Mouse (Mus musculus) heart, adult 18-20 months (tissue): ENCODE measurements around the gene Foxr1. TPM values are rescaled to one million over a fixed set of nuclear protein-coding genes. Genes with fewer than 3 reads are reported as not detected.
"Not testable (repeated sequence)": the region's sequence is repeated elsewhere in the genome, so short reads cannot be mapped to it uniquely, and the experiment has no call there.

Experiments
- DNase-seq, 2 experiments: peaks; one replicate each; pipeline ENCODE4 v3.0.0; 2021 to 2022; ENCODE audit warnings: mixed read lengths in 1 of 2
- total RNA-seq, 2 experiments: library from RNA; stranded (reverse); gene quantifications; 2 replicates each; pipeline ENCODE4 v1.2.3; 2021

Gene Foxr1
- total RNA-seq, 2 experiments from 2014 or later = not detected

- DNase-seq = peak; percentile 80 to 87
These were observed 36.6 kb upstream of the Foxr1 start for GRCm38 (mm10) chr9:44477339-44478228.

- no peak for DNase-seq
These were observed 35.0 kb upstream of the Foxr1 start for GRCm38 (mm10) chr9:44475936-44476335.

GRCm38 (mm10) chr9:44474327-44474726 is 33.4 kb upstream of the Foxr1 start:
- peak; percentile 82 to 88 for DNase-seq

GRCm38 (mm10) chr9:44473184-44473583 is 32.2 kb upstream of the Foxr1 start:
- DNase-seq = no peak

GRCm38 (mm10) chr9:44468800-44469199 is 27.9 kb upstream of the Foxr1 start:
- no peak for DNase-seq

- DNase-seq = no peak
These were observed 27.3 kb upstream of the Foxr1 start for GRCm38 (mm10) chr9:44468224-44468623.

GRCm38 (mm10) chr9:44461950-44462349 is 21.0 kb upstream of the Foxr1 start:
- DNase-seq = peak; percentile 15 to 34

GRCm38 (mm10) chr9:44457035-44457742 is 16.3 kb upstream of the Foxr1 start:
- DNase-seq = no peak

GRCm38 (mm10) chr9:44454891-44455220 is 13.9 kb upstream of the Foxr1 start, which contains the start of gene Upk2:
Upk2 (minus strand) TSS chr9:44454976.
- DNase-seq = no peak

GRCm38 (mm10) chr9:44454132-44454890 is 13.4 kb upstream of the Foxr1 start:
- peak; percentile 79 to 94 for DNase-seq

GRCm38 (mm10) chr9:44450387-44450786 is 9.5 kb upstream of the Foxr1 start:
- no peak for DNase-seq

GRCm38 (mm10) chr9:44444402-44445025 is 3.6 kb upstream of the Foxr1 start:
- DNase-seq = not testable (repeated sequence)

- peak in 1 of 2 experiments; percentile 49 for DNase-seq
These were observed 5.2 kb downstream of the Foxr1 start for GRCm38 (mm10) chr9:44435747-44436146.

GRCm38 (mm10) chr9:44432577-44433185 is 8.3 kb downstream of the Foxr1 start:
- DNase-seq = no peak

- DNase-seq = no peak
These were observed 17.4 kb downstream of the Foxr1 start for GRCm38 (mm10) chr9:44423576-44423975.

- DNase-seq = no peak
These were observed 20.5 kb downstream of the Foxr1 start for GRCm38 (mm10) chr9:44420280-44420898.

- not testable (repeated sequence) for DNase-seq
These were observed 21.2 kb downstream of the Foxr1 start for GRCm38 (mm10) chr9:44419730-44420129.

- DNase-seq = no peak
These were observed 22.2 kb downstream of the Foxr1 start, which contains the start of gene Ccdc84 for GRCm38 (mm10) chr9:44418519-44419385. Ccdc84 (minus strand) TSS chr9:44418569.

- peak; percentile 96 to 99 for DNase-seq
These were observed 23.0 kb downstream of the Foxr1 start for GRCm38 (mm10) chr9:44417892-44418363.
